Mouse (Mus musculus) heart, adult 9 months (tissue): ENCODE measurements around the gene Slc28a1.
"Not testable (repeated sequence)": the region's sequence is repeated elsewhere in the genome, so short reads cannot be mapped to it uniquely, and the experiment has no call there.

Experiments used
- DNase-seq, 2 experiments: peaks; one replicate each; pipeline ENCODE4 v3.0.0; 2022; ENCODE audit warnings: low spot score in 2 of 2

Slc28a1 gene

GRCm38 (mm10) chr7:81167124-81167523 lies 52.5 kb downstream of the Slc28a1 start:
- peak; percentile 25 to 38 for DNase-seq

- no peak for DNase-seq
These were observed 54.8 kb downstream of the Slc28a1 start for GRCm38 (mm10) chr7:81169351-81169750.

GRCm38 (mm10) chr7:81173931-81174330 lies 59.3 kb downstream of the Slc28a1 start:
- no peak for DNase-seq

GRCm38 (mm10) chr7:81174654-81175053 lies 60.1 kb downstream of the Slc28a1 start:
- no peak for DNase-seq

GRCm38 (mm10) chr7:81176187-81176769 lies 61.7 kb downstream of the Slc28a1 start:
- peak in 1 of 2 experiments; percentile 17 for DNase-seq

- no peak for DNase-seq
These were observed 64.9 kb downstream of the Slc28a1 start for GRCm38 (mm10) chr7:81179494-81179893.

- DNase-seq = peak; percentile 24 to 28
These were observed 68.0 kb downstream of the Slc28a1 start for GRCm38 (mm10) chr7:81182492-81183175.

GRCm38 (mm10) chr7:81183181-81183580 lies 68.6 kb downstream of the Slc28a1 start:
- no peak for DNase-seq

- no peak for DNase-seq
These were observed 69.5 kb downstream of the Slc28a1 start for GRCm38 (mm10) chr7:81184136-81184535.

GRCm38 (mm10) chr7:81184651-81185050 lies 70.1 kb downstream of the Slc28a1 start:
- no peak for DNase-seq

- DNase-seq = not testable (repeated sequence)
These were observed 71.4 kb downstream of the Slc28a1 start for GRCm38 (mm10) chr7:81186036-81186435.

- no peak for DNase-seq
These were observed 74.6 kb downstream of the Slc28a1 start for GRCm38 (mm10) chr7:81189180-81189579.

- DNase-seq = no peak
These were observed 80.9 kb downstream of the Slc28a1 start for GRCm38 (mm10) chr7:81195509-81195908.

- DNase-seq = no peak
These were observed 82.2 kb downstream of the Slc28a1 start for GRCm38 (mm10) chr7:81196796-81197195.

- DNase-seq = no peak
These were observed 83.9 kb downstream of the Slc28a1 start for GRCm38 (mm10) chr7:81198538-81198937.

- peak in 1 of 2 experiments; percentile 22 for DNase-seq
These were observed 84.5 kb downstream of the Slc28a1 start for GRCm38 (mm10) chr7:81199109-81199508.

- DNase-seq = no peak
These were observed 85.2 kb downstream of the Slc28a1 start for GRCm38 (mm10) chr7:81199757-81200156.

- no peak for DNase-seq
These were observed 87.8 kb downstream of the Slc28a1 start for GRCm38 (mm10) chr7:81202389-81202788.

- DNase-seq = not testable (repeated sequence)
These were observed 89.0 kb downstream of the Slc28a1 start for GRCm38 (mm10) chr7:81203576-81203975.

- peak; percentile 40 to 58 for DNase-seq
These were observed 94.3 kb downstream of the Slc28a1 start for GRCm38 (mm10) chr7:81208944-81209343.

GRCm38 (mm10) chr7:81209979-81210685 lies 95.5 kb downstream of the Slc28a1 start:
- no peak for DNase-seq

GRCm38 (mm10) chr7:81211760-81212159 lies 97.2 kb downstream of the Slc28a1 start:
- DNase-seq = peak; percentile 27 to 49

- peak; percentile 78 to 87 for DNase-seq
These were observed 97.7 kb downstream of the Slc28a1 start for GRCm38 (mm10) chr7:81212261-81212681.
